Mouse (Mus musculus) embryonic fibroblast, embryonic 13.5 days (primary cell): ENCODE measurements around the gene Rgp1.

Experiments used
- CTCF ChIP-seq: IDR thresholded peaks from 2 replicates; pipeline ENCODE4 v1.5.1; 2011; ENCODE audit warnings: mild to moderate bottlenecking, control low read depth, low read length, moderate library complexity, borderline replicate concordance; ENCODE audit not compliant: insufficient read depth
- POLR2A ChIP-seq: IDR thresholded peaks from 2 replicates; pipeline ENCODE4 v1.6.1; 2011; ENCODE audit warnings: low read depth, mild to moderate bottlenecking, control low read depth, low read length, moderate library complexity

DNA sequence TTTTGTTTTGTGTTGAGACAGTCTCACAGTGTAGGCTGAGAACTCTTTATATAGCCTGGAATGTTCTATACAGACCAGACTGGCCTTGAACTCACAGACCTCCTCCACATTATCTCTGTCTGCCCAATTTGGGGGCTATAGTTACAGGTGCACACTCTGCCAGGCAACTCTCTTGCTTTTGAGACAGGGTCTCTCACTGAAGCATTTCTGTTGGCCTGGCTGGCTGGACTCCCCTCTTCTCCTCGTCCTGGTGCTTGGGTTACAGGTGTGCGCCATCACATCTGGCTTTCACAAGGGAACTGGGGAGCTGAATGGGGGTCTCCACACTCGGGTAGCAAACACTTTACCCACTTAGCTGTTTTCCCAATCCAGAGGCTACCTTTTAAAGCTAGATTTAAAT is 13.4 kb downstream of the Rgp1 start:
- TF ChIP-seq POLR2A (no peak), CTCF (no peak)
